Mouse (Mus musculus) myocyte (in vitro differentiated cells): ENCODE data around the gene Olfr56.

Experiments
- CEBPB ChIP-seq: IDR thresholded peaks from 2 replicates; pipeline ENCODE4 v1.6.1; 2011; ENCODE audit warnings: mild to moderate bottlenecking, moderate library complexity; ENCODE audit not compliant: poor library complexity, insufficient read depth, severe bottlenecking
- E2F4 ChIP-seq: IDR thresholded peaks from one replicate; pipeline ENCODE4 v1.6.1; 2011; ENCODE audit warnings: mild to moderate bottlenecking, control low read depth, moderate library complexity; ENCODE audit not compliant: insufficient read depth
- MAX ChIP-seq: IDR thresholded peaks from one replicate; pipeline ENCODE4 v1.6.1; 2011; ENCODE audit warnings: low read depth, mild to moderate bottlenecking, control low read depth
- MYOD1 ChIP-seq, 3 experiments: IDR thresholded peaks; one replicate each; pipeline ENCODE4 v1.6.1; 2011; ENCODE audit warnings: control low read depth in 2 of 3, low read depth in 2 of 3, mild to moderate bottlenecking in 2 of 3, moderate library complexity in 1 of 3; ENCODE audit not compliant: insufficient read length in 2 of 3, control insufficient read depth in 1 of 3
- MYOG ChIP-seq, 3 experiments: IDR thresholded peaks; one replicate each; pipeline ENCODE4 v1.6.1; 2011; ENCODE audit warnings: control low read depth in 2 of 3, low read depth in 2 of 3, mild to moderate bottlenecking in 2 of 3; ENCODE audit not compliant: insufficient read length in 2 of 3, control insufficient read depth in 1 of 3, insufficient read depth in 1 of 3
- POLR2A ChIP-seq: IDR thresholded peaks from one replicate; pipeline ENCODE4 v1.6.1; 2011; ENCODE audit warnings: low read depth, mild to moderate bottlenecking, control low read depth, moderate library complexity; ENCODE audit not compliant: insufficient read length
- POLR2AphosphoS2 ChIP-seq: IDR thresholded peaks from one replicate; pipeline ENCODE4 v1.6.1; 2011; ENCODE audit warnings: low read depth, control low read depth; ENCODE audit not compliant: insufficient read length
- REST ChIP-seq: IDR thresholded peaks from one replicate; pipeline ENCODE4 v1.6.1; 2011; ENCODE audit warnings: mild to moderate bottlenecking, control low read depth, moderate library complexity; ENCODE audit not compliant: insufficient read depth, insufficient read length
- SRF ChIP-seq: IDR thresholded peaks from one replicate; pipeline ENCODE4 v1.6.1; 2011; ENCODE audit warnings: low read depth; ENCODE audit not compliant: control insufficient read depth, insufficient read length
- TCF12 ChIP-seq: IDR thresholded peaks from one replicate; pipeline ENCODE4 v1.6.1; 2011; ENCODE audit warnings: mild to moderate bottlenecking, control low read depth; ENCODE audit not compliant: poor library complexity, insufficient read depth, severe bottlenecking
- TCF3 ChIP-seq: IDR thresholded peaks from one replicate; pipeline ENCODE4 v1.6.1; 2011; ENCODE audit warnings: low read depth, control low read depth; ENCODE audit not compliant: insufficient read length
- USF1 ChIP-seq: IDR thresholded peaks from one replicate; pipeline ENCODE4 v1.6.1; 2011; ENCODE audit warnings: low read depth, mild to moderate bottlenecking, control low read depth, moderate library complexity

GRCm38 (mm10) chr11:49168839-49169611, 190.3 kb downstream of the Olfr56 start:
- no peak for TF ChIP-seq POLR2A
- no peak for TF ChIP-seq CEBPB
- TF ChIP-seq E2F4, result no peak
- no peak for TF ChIP-seq POLR2AphosphoS2
- no peak for TF ChIP-seq MYOG (IDR thresholded peaks at IDR 0.05; ENCODE audit: control insufficient read depth in 1 of 3, insufficient read depth in 1 of 3, insufficient read length in 2 of 3, low read depth in 2 of 3)
- TF ChIP-seq TCF3, result no peak
- no peak for TF ChIP-seq MYOD1 (IDR thresholded peaks at IDR 0.05; ENCODE audit: control insufficient read depth in 1 of 3, insufficient read length in 2 of 3, low read depth in 2 of 3)
- no peak for TF ChIP-seq TCF12
- no peak for TF ChIP-seq MAX
- no peak for TF ChIP-seq USF1
- TF ChIP-seq REST, result no peak
- no peak for TF ChIP-seq SRF
